Mouse (Mus musculus) liver, adult 2 months (tissue): ENCODE data around the gene Ctxn1. TPM values are rescaled to one million over a fixed set of nuclear protein-coding genes. Genes with fewer than 3 reads are reported as not detected.
A peak's percentile ranks its signal among the peaks of the same experiment; 100 is the strongest.

ENCODE experiments used
- DNase-seq: peaks from one replicate; pipeline ENCODE4 v3.0.0-alpha.2; 2011; ENCODE audit warnings: low read depth, low spot score; ENCODE audit errors: extremely low read depth
- H3K27ac ChIP-seq: fragments of 200-500 bp; replicated peaks from 2 replicates; pipeline ENCODE4 v1.5.1; 2012; ENCODE audit warnings: low read depth, mild to moderate bottlenecking, control low read depth, inconsistent platforms, low read length; ENCODE audit not compliant: insufficient read depth
- H3K27me3 ChIP-seq: fragments of 200-500 bp; 2 replicates; pipeline ENCODE4 v1.6.1; 2012; ENCODE audit warnings: mild to moderate bottlenecking, moderate library complexity, low read length, inconsistent platforms; ENCODE audit not compliant: control insufficient read depth, insufficient read depth
- H3K36me3 ChIP-seq: fragments of 200-500 bp; 2 replicates; pipeline ENCODE4 v1.6.1; 2012; ENCODE audit warnings: low read length, inconsistent platforms; ENCODE audit not compliant: control insufficient read depth, insufficient read depth
- H3K4me1 ChIP-seq: fragments of 200-500 bp; 2 replicates; pipeline ENCODE4 v1.6.1; 2011; ENCODE audit warnings: low read length; ENCODE audit not compliant: control insufficient read depth, insufficient read depth
- H3K4me3 ChIP-seq: fragments of 200-500 bp; 2 replicates; pipeline ENCODE4 v1.5.1; 2011; ENCODE audit warnings: low read depth, mild to moderate bottlenecking, control low read depth, low read length, moderate library complexity; ENCODE audit not compliant: insufficient read depth
- H3K79me2 ChIP-seq: fragments of 200-500 bp; 2 replicates; pipeline ENCODE4 v1.6.1; 2012; ENCODE audit warnings: inconsistent platforms, mild to moderate bottlenecking, low read length, moderate library complexity; ENCODE audit not compliant: control insufficient read depth, insufficient read depth
- H3K9ac ChIP-seq: fragments of 200-500 bp; 2 replicates; pipeline ENCODE4 v1.6.1; 2012; ENCODE audit warnings: low read depth, mild to moderate bottlenecking, control low read depth, inconsistent platforms, low read length
- CTCF ChIP-seq: fragments of 200-500 bp; IDR thresholded peaks from 2 replicates; pipeline ENCODE4 v1.5.1; 2011; ENCODE audit warnings: low read depth, low read length, control low read depth
- POLR2A ChIP-seq: fragments of 200-500 bp; IDR thresholded peaks from 2 replicates; pipeline ENCODE4 v1.6.1; 2011; ENCODE audit warnings: low read length, control low read depth; ENCODE audit not compliant: insufficient read depth; ENCODE audit errors: extremely low read depth
- WGBS: fragments of 180-500 bp; shearing (Covaris S2); methylation state at CpG from one replicate; pipeline ENCODE4 v1.1.7; 2018; 5-methylcytosine and 5-hydroxymethylcytosine counted together
- polyA plus RNA-seq: library from polyadenylated mRNA; depleted of rRNA; stranded (reverse); fragments of >200 nt; gene quantifications from 2 replicates; pipeline ENCODE4 v1.2.3, GENCODE M21; 2012; rRNA removed
- total RNA-seq: library from RNA; depleted of rRNA; stranded (reverse); fragments of >200 nt; gene quantifications from 2 replicates; pipeline ENCODE4 v1.2.3, GENCODE M21; 2014; rRNA removed

The Ctxn1 gene
- total and polyA plus RNA-seq, 2 experiments: 0.28 to 2.0 TPM

- TF ChIP-seq CTCF: no peak
- TF ChIP-seq POLR2A: no peak
- H3K9ac ChIP-seq: no peak overlapping the region
- H3K79me2 ChIP-seq: no peaks in the 10 kb centered on the region
- H3K4me3 ChIP-seq: no peak overlapping the region
- no peaks in the 10 kb centered on the region for H3K36me3 ChIP-seq
- no peak overlapping the region for H3K27ac ChIP-seq
- H3K4me1 ChIP-seq: peaks cover 11% of the 10 kb centered on the region
- H3K27me3 ChIP-seq: peaks cover 11% of the 10 kb centered on the region
- DNase-seq: no peak
- 33% methylated on average over 18 of the region's 18 CpGs for WGBS
These were observed 42.8 kb downstream of the Ctxn1 start for GRCm38 (mm10) chr8:4216296-4216695.

GRCm38 (mm10) chr8:4214006-4214980 lies 44.8 kb downstream of the Ctxn1 start:
- peaks cover 11% of the 10 kb centered on the region for H3K4me1 ChIP-seq
- DNase-seq: peak; percentile 65
- H3K27me3 ChIP-seq: peaks cover 11% of the 10 kb centered on the region
- H3K79me2 ChIP-seq: no peaks in the 10 kb centered on the region
- H3K27ac ChIP-seq: no peak overlapping the region
- TF ChIP-seq POLR2A (no peak), CTCF (no peak)
- peak overlapping the region; percentile 39 for H3K4me3 ChIP-seq
- H3K36me3 ChIP-seq: no peaks in the 10 kb centered on the region
- peak overlapping the region; percentile 29 for H3K9ac ChIP-seq
- WGBS: 14% methylated on average over 33 of the region's 33 CpGs

- Histone ChIP-seq H3K4me1 (peaks cover 11% of the 10 kb centered on the region), H3K27me3 (peaks cover 11% of the 10 kb centered on the region), H3K4me3 (peak overlapping the region; percentile 39), H3K36me3 (no peaks in the 10 kb centered on the region), H3K9ac (peak overlapping the region; percentile 29), H3K79me2 (no peaks in the 10 kb centered on the region), H3K27ac (0 out of 2 replicates have a peak overlapping the region, but pooled peaks have one; percentile 8)
- TF ChIP-seq POLR2A (no peak), CTCF (no peak)
- WGBS: 2% methylated on average over 18 of the region's 18 CpGs
- peak; percentile 74 for DNase-seq
These were observed 45.7 kb downstream of the Ctxn1 start for GRCm38 (mm10) chr8:4213210-4214005.

- no peak for DNase-seq
These were observed 46.3 kb downstream of the Ctxn1 start for GRCm38 (mm10) chr8:4212809-4213209.

GRCm38 (mm10) chr8:4211097-4211496 lies 48.0 kb downstream of the Ctxn1 start:
- Histone ChIP-seq H3K4me1 (peaks cover 11% of the 10 kb centered on the region), H3K36me3 (no peaks in the 10 kb centered on the region), H3K27ac (no peak overlapping the region), H3K79me2 (no peaks in the 10 kb centered on the region), H3K9ac (no peak overlapping the region), H3K4me3 (no peak overlapping the region), H3K27me3 (no peaks in the 10 kb centered on the region; the same call in 1 of the 2 replicates)
- TF ChIP-seq CTCF (no peak), POLR2A (no peak)
- no peak for DNase-seq
- WGBS: 84% methylated on average over 6 of the region's 6 CpGs

More at GRCm38 (mm10) chr8:4212809-4213209, 46.3 kb downstream of the Ctxn1 start:
- H3K4me3 ChIP-seq: peak overlapping the region; percentile 39; the same call in 1 of the 2 replicates
- H3K79me2 ChIP-seq: no peaks in the 10 kb centered on the region
- under 1% methylated on average over 25 of the region's 25 CpGs for WGBS
- H3K27ac ChIP-seq: no peak overlapping the region
- peak overlapping the region; percentile 42 for H3K9ac ChIP-seq
- peaks cover 11% of the 10 kb centered on the region for H3K27me3 ChIP-seq
- TF ChIP-seq POLR2A: no peak
- peaks cover 11% of the 10 kb centered on the region for H3K4me1 ChIP-seq
- H3K36me3 ChIP-seq: no peaks in the 10 kb centered on the region

Other genes with a start within 250 kb of the Ctxn1 start
- gene Cd209f, start 153.4 kb downstream of the Ctxn1 start, total RNA-seq: 0.27 and 0.74 TPM in 2 replicates
- gene Cd209f, start 153.4 kb downstream of the Ctxn1 start, polyA plus RNA-seq: 0.51 and 4.1 TPM in 2 replicates
- not detected in 2 replicates for gene Cd209g, start 125.2 kb downstream of the Ctxn1 start, total RNA-seq
- gene Cd209g, start 125.2 kb downstream of the Ctxn1 start, polyA plus RNA-seq: 0.22 and 3.9 TPM in 2 replicates
- gene Evi5l, start 92.7 kb downstream of the Ctxn1 start, total RNA-seq: 3.2 TPM in 2 replicates
- 5.3 and 8.0 TPM in 2 replicates for gene Evi5l, start 92.7 kb downstream of the Ctxn1 start, polyA plus RNA-seq
- 0.13 and 0.37 TPM in 2 replicates for gene Prr36, start 41.8 kb downstream of the Ctxn1 start, total RNA-seq
- 0.24 and 0.34 TPM in 2 replicates for gene Prr36, start 41.8 kb downstream of the Ctxn1 start, polyA plus RNA-seq
- 0.13 and 0.18 TPM in 2 replicates for gene Lrrc8e, start 32.4 kb downstream of the Ctxn1 start, total RNA-seq
- gene Lrrc8e, start 32.4 kb downstream of the Ctxn1 start, polyA plus RNA-seq: 0.06 and 0.24 TPM in 2 replicates
- gene Map2k7, start 20.5 kb downstream of the Ctxn1 start, total RNA-seq: 9.5 and 12.4 TPM in 2 replicates
- gene Map2k7, start 20.5 kb downstream of the Ctxn1 start, polyA plus RNA-seq: 23.3 and 26.1 TPM in 2 replicates
- gene Gm49320, start 20.4 kb downstream of the Ctxn1 start, total RNA-seq: 0.07 TPM in 1 of 2 replicates, not detected in the other
- 0.17 and 2.3 TPM in 2 replicates for gene Gm49320, start 20.4 kb downstream of the Ctxn1 start, polyA plus RNA-seq
- gene Tgfbr3l, start 11.1 kb downstream of the Ctxn1 start, total RNA-seq: 3.2 and 4.2 TPM in 2 replicates
- gene Tgfbr3l, start 11.1 kb downstream of the Ctxn1 start, polyA plus RNA-seq: 18.2 and 35.1 TPM in 2 replicates
- gene Snapc2, start 6.2 kb downstream of the Ctxn1 start, total RNA-seq: 6.7 and 8.7 TPM in 2 replicates
- gene Snapc2, start 6.2 kb downstream of the Ctxn1 start, polyA plus RNA-seq: 18.8 and 22.2 TPM in 2 replicates
- gene Timm44, start 16.6 kb upstream of the Ctxn1 start, total RNA-seq: 39.0 and 41.5 TPM in 2 replicates
- gene Timm44, start 16.6 kb upstream of the Ctxn1 start, polyA plus RNA-seq: 51.6 and 61.2 TPM in 2 replicates
- gene Ccl25, start 65.9 kb upstream of the Ctxn1 start, total RNA-seq: 10.9 and 11.7 TPM in 2 replicates
- gene Ccl25, start 65.9 kb upstream of the Ctxn1 start, polyA plus RNA-seq: 2.4 and 3.3 TPM in 2 replicates
- gene Elavl1, start 66.1 kb upstream of the Ctxn1 start, total RNA-seq: 23.0 and 29.8 TPM in 2 replicates
- gene Elavl1, start 66.1 kb upstream of the Ctxn1 start, polyA plus RNA-seq: 18.1 and 18.8 TPM in 2 replicates
- 1.4 and 2.6 TPM in 2 replicates for gene Cers4, start 233.8 kb upstream of the Ctxn1 start, total RNA-seq
- 1.6 and 3.6 TPM in 2 replicates for gene Cers4, start 233.8 kb upstream of the Ctxn1 start, polyA plus RNA-seq